Comparison of ENCODE assay signal across 9 mouse cellular contexts in the genomic region with DNA sequence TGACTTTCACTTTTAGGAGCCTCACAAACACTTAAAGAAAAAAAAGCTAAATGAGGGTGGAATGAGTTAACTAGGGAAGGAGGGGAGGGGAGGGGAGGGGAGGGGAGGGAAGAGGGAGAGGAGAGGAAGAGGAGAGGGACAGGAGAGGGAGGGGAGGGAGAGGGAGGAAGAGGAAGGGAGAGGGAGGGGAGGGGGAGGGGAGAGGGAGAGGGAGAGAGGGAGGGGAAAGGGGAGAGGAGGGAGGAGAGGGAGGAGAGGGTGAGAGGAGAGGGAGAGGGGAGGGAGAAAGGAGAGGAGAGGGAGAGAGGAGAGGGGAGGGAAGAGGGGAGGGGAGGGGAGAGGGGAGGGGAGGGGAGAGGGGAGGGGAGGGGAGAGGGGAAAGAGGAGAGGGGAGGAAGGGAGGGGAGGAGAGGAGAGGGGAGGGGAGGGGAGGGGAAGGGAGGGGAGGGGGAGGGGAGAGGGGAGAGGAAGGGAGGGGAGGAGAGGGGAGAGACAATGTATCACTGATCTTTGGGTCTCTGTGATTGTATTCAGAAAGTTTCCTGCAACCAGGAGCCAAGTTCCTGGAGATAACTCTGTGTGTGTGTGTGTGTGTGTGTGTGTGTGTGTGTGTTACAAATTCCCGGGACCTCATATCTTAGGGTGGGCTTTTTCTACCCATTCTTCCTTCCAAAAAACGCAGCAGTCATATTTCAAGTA.
DNase-seq lines count a peak whose midpoint lies in the region; ATAC-seq and TF ChIP-seq lines count a peak whose summit lies in the region.
"Had no signal": no experiment of that assay in that cellular context is flagged by ENCODE, and none has a peak within 500 bp of the region (broad histone marks: within the 10 kb centered on the region; RNA-seq: fewer than 3 reads in every experiment).

No protein-coding gene starts in this region.

- TF ChIP-seq CTCF in left cerebral cortex, adult 2 months (IDR thresholded peaks at IDR 0.05) = no peak

- 44% methylated on average over 2 of the region's 2 CpGs for WGBS in forebrain, embryonic 11.5 days
- 17% methylated on average over 2 of the region's 2 CpGs for WGBS in intestine, embryonic 16.5 days
- WGBS in neural tube, embryonic 13.5 days = 53% methylated on average over 2 of the region's 2 CpGs

- H3K4me3 ChIP-seq in left cerebral cortex, adult 2 months = no peak overlapping the region
- H3K4me3 ChIP-seq in forebrain, embryonic 11.5 days (ENCODE audit: low read depth, low read length) = no peak overlapping the region
- no peak overlapping the region for H3K4me3 ChIP-seq in intestine, embryonic 16.5 days (ENCODE audit: low read length)
- no peak overlapping the region for H3K4me3 ChIP-seq in neural tube, embryonic 13.5 days

- no peak for ATAC-seq in forebrain, embryonic 11.5 days (replicated peaks; ENCODE audit: low FRiP score)
- ATAC-seq in intestine, embryonic 16.5 days = no peak
- no peak for ATAC-seq in neural tube, embryonic 13.5 days (ENCODE audit: low read depth)
- ATAC-seq: Patski had no signal

- no peak overlapping the region for H3K4me2 ChIP-seq in forebrain, embryonic 11.5 days (ENCODE audit: low read depth, low read length, severe bottlenecking)
- peak overlapping the region; percentile 21; the same call in 1 of the 2 replicates for H3K4me2 ChIP-seq in intestine, embryonic 16.5 days (ENCODE audit: low read depth, low read length)
- peak overlapping the region; percentile 47 for H3K4me2 ChIP-seq in neural tube, embryonic 13.5 days

- peaks cover 11% of the 10 kb centered on the region; the same call in 1 of the 2 replicates for H3K4me1 ChIP-seq in forebrain, embryonic 11.5 days (replicated peaks; ENCODE audit: control insufficient read depth, insufficient read depth, low read length)
- peaks cover 32% of the 10 kb centered on the region for H3K4me1 ChIP-seq in intestine, embryonic 16.5 days (ENCODE audit: control insufficient read depth, insufficient read depth, low read length)
- peaks cover 37% of the 10 kb centered on the region for H3K4me1 ChIP-seq in neural tube, embryonic 13.5 days (replicated peaks)

- H3K36me3 ChIP-seq in forebrain, embryonic 11.5 days (ENCODE audit: control insufficient read depth, insufficient read depth, low read length) = no peaks in the 10 kb centered on the region
- no peaks in the 10 kb centered on the region for H3K36me3 ChIP-seq in intestine, embryonic 16.5 days (ENCODE audit: control insufficient read depth, insufficient read depth, low read length)
- no peaks in the 10 kb centered on the region for H3K36me3 ChIP-seq in neural tube, embryonic 13.5 days

- intact Hi-C loops in left cerebral cortex, adult 2 months (cut with DNase I) = no loop called here

- peak overlapping the region; percentile 55; the same call in 1 of the 2 replicates for H3K9ac ChIP-seq in forebrain, embryonic 11.5 days (ENCODE audit: low read length)
- peak overlapping the region; percentile 36 for H3K9ac ChIP-seq in intestine, embryonic 16.5 days (ENCODE audit: low read depth, low read length)
- H3K9ac ChIP-seq in neural tube, embryonic 13.5 days = peak overlapping the region; percentile 61; the same call in 1 of the 2 replicates

- H3K27me3 ChIP-seq in forebrain, embryonic 11.5 days (ENCODE audit: control insufficient read depth, insufficient read depth, low read length) = no peaks in the 10 kb centered on the region
- H3K27me3 ChIP-seq in intestine, embryonic 16.5 days (replicated peaks; ENCODE audit: control insufficient read depth, insufficient read depth, low read length) = no peaks in the 10 kb centered on the region
- no peaks in the 10 kb centered on the region for H3K27me3 ChIP-seq in neural tube, embryonic 13.5 days
- H3K27me3 ChIP-seq: Patski had no signal

- peak overlapping the region; percentile 83; the same call in 1 of the 2 replicates for H3K27ac ChIP-seq in left cerebral cortex, adult 2 months
- peak overlapping the region; percentile 75 for H3K27ac ChIP-seq in forebrain, embryonic 11.5 days (ENCODE audit: low read depth, low read length)
- peak overlapping the region; percentile 88 for H3K27ac ChIP-seq in intestine, embryonic 16.5 days (ENCODE audit: low read length)
- H3K27ac ChIP-seq in neural tube, embryonic 13.5 days (replicated peaks) = peak overlapping the region; percentile 73

- no peak for DNase-seq in left cerebral cortex, adult 2 months (ENCODE audit: extremely low spot score in 1 of 2, low spot score in 2 of 2)
- no peak for DNase-seq in left cerebral cortex, adult 11 months (ENCODE audit: low spot score)
- DNase-seq in forebrain, embryonic 11.5 days (ENCODE audit: low spot score) = no peak
- DNase-seq in spleen, postnatal 14 days (ENCODE audit: low spot score in 2 of 2) = no peak
- no peak for DNase-seq in right cerebral cortex, postnatal 4 days
- no peak for DNase-seq in layer of hippocampus, postnatal 10 days (ENCODE audit: low spot score in 2 of 2)

- no peaks in the 10 kb centered on the region for H3K9me3 ChIP-seq in forebrain, embryonic 11.5 days (ENCODE audit: control insufficient read depth, low read length)
- no peaks in the 10 kb centered on the region for H3K9me3 ChIP-seq in intestine, embryonic 16.5 days (ENCODE audit: control insufficient read depth, low read length)
- no peaks in the 10 kb centered on the region for H3K9me3 ChIP-seq in neural tube, embryonic 13.5 days
